Mouse (Mus musculus): Measurements from ENCODE around the gene Ropn1l.
A peak's percentile ranks its signal among the peaks of the same experiment; 100 is the strongest.

Ropn1l gene

GRCm38 (mm10) chr15:31422649-31423369 is 30.7 kb downstream of the Ropn1l start:
- Histone ChIP-seq H3K4me1 (replicated peaks; ENCODE audit: low read depth, low read length) (peaks cover 16% of the 10 kb centered on the region), H3K4me3 (replicated peaks; ENCODE audit: low read length) (no peak overlapping the region)

DNA sequence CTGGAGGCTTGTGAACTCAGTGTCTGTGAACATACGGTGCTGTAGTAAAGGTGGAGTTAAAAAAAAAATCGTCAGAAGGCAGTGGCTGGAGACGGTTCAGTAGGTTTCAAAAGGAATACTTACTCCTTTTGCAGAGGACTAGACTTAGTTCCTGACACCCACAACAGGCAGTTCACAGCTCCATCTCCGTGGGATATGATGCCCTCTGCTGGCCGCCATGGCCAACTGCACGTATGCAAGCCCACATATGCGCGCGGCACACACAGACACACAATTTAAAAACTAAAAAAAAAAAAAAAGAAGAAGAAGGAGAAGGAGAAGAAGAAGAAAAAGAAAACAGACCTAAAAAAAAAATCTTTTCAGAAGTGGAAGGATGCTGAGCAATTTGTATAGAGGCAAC is 34.5 kb downstream of the Ropn1l start:
- TF ChIP-seq NANOG (IDR thresholded peaks at IDR 0.05; ENCODE audit: borderline replicate concordance, low read length) (no peak), POU5F1 (IDR thresholded peaks at IDR 0.05; ENCODE audit: borderline replicate concordance, low read length) (no peak), CTCF (conservative IDR thresholded peaks at IDR 0.05; ENCODE audit: low read length) (peak; percentile 77)
- no peaks in the 10 kb centered on the region for H3K36me3 ChIP-seq (ENCODE audit: insufficient read depth, low read length)

More at GRCm38 (mm10) chr15:31422649-31423369, 30.7 kb downstream of the Ropn1l start:
- no peaks in the 10 kb centered on the region for H3K9me3 ChIP-seq (ENCODE audit: low read length)
- H3K36me3 ChIP-seq (ENCODE audit: insufficient read depth, low read length), result no peaks in the 10 kb centered on the region
- peaks cover 4% of the 10 kb centered on the region for H3K27me3 ChIP-seq (ENCODE audit: insufficient read depth, low read length)
- TF ChIP-seq POU5F1 (IDR thresholded peaks at IDR 0.05; ENCODE audit: borderline replicate concordance, low read length), result no peak
- no peak for TF ChIP-seq CTCF (conservative IDR thresholded peaks at IDR 0.05; ENCODE audit: low read length)
- TF ChIP-seq NANOG (IDR thresholded peaks at IDR 0.05; ENCODE audit: borderline replicate concordance, low read length), result no peak

DNA sequence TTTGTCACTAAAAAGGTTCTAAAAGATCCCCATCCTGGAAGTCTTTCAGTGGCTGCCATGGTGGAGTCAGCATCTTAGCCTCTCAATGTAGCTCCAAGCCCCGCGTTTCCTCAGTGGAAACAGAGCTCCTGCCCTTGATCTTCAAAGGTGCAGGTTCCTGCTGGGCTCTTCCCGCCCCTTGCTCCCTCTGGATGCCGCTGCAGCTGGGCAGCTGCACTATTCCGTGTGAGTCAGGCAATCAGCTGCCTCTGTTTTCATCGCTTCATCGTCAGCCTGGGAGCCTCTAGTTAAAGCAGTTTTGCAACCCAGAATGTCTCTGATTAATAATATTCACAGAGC is 34.9 kb downstream of the Ropn1l start:
- Histone ChIP-seq H3K9me3 (ENCODE audit: low read length) (no peaks in the 10 kb centered on the region), H3K4me1 (replicated peaks; ENCODE audit: low read depth, low read length) (peaks cover 50% of the 10 kb centered on the region), H3K36me3 (ENCODE audit: insufficient read depth, low read length) (no peaks in the 10 kb centered on the region), H3K27me3 (ENCODE audit: insufficient read depth, low read length) (no peaks in the 10 kb centered on the region; the same call in 1 of the 2 replicates), H3K4me3 (replicated peaks; ENCODE audit: low read length) (peak overlapping the region; percentile 61)
- TF ChIP-seq POU5F1 (IDR thresholded peaks at IDR 0.05; ENCODE audit: borderline replicate concordance, low read length), result no peak
- no peak for TF ChIP-seq CTCF (conservative IDR thresholded peaks at IDR 0.05; ENCODE audit: low read length)
- TF ChIP-seq NANOG (IDR thresholded peaks at IDR 0.05; ENCODE audit: borderline replicate concordance, low read length), result no peak

More for the DNA sequence above, 34.5 kb downstream of the Ropn1l start:
- peak overlapping the region; percentile 61 for H3K4me3 ChIP-seq (replicated peaks; ENCODE audit: low read length)
- no peaks in the 10 kb centered on the region for H3K9me3 ChIP-seq (ENCODE audit: low read length)
- peaks cover 46% of the 10 kb centered on the region for H3K4me1 ChIP-seq (replicated peaks; ENCODE audit: low read depth, low read length)
- H3K27me3 ChIP-seq (ENCODE audit: insufficient read depth, low read length), result no peaks in the 10 kb centered on the region; the same call in 1 of the 2 replicates

- Histone ChIP-seq H3K4me3 (replicated peaks; ENCODE audit: low read length) (peak overlapping the region; percentile 61), H3K9me3 (ENCODE audit: low read length) (no peaks in the 10 kb centered on the region), H3K27me3 (ENCODE audit: insufficient read depth, low read length) (no peaks in the 10 kb centered on the region; the same call in 1 of the 2 replicates), H3K4me1 (replicated peaks; ENCODE audit: low read depth, low read length) (peaks cover 55% of the 10 kb centered on the region), H3K36me3 (ENCODE audit: insufficient read depth, low read length) (no peaks in the 10 kb centered on the region)
- TF ChIP-seq CTCF (conservative IDR thresholded peaks at IDR 0.05; ENCODE audit: low read length), result no peak
- TF ChIP-seq NANOG (IDR thresholded peaks at IDR 0.05; ENCODE audit: borderline replicate concordance, low read length), result no peak
- no peak for TF ChIP-seq POU5F1 (IDR thresholded peaks at IDR 0.05; ENCODE audit: borderline replicate concordance, low read length)
Measured at GRCm38 (mm10) chr15:31417796-31418685, 35.5 kb downstream of the Ropn1l start.

DNA sequence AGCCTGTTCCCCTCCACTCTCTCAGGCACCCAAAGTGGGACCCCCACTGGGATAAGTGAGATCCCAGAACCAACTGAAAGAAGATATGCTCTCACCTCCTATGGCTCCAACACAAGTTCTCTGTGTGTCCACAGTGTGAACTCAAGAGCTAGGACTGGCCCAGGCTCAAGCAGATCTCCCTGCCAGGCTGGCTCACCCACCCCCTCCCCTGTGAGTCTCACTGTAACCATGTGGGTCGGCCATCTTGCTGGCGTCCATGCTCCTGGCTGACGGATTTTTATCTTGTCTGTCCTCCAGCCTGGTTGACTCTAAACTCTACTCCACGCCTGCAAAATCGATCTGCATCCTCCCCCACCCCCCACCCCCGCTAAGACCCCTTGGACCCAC is 36.1 kb downstream of the Ropn1l start:
- Histone ChIP-seq H3K4me3 (replicated peaks; ENCODE audit: low read length) (peak overlapping the region; percentile 61), H3K4me1 (replicated peaks; ENCODE audit: low read depth, low read length) (peaks cover 59% of the 10 kb centered on the region), H3K27me3 (ENCODE audit: insufficient read depth, low read length) (no peaks in the 10 kb centered on the region), H3K36me3 (ENCODE audit: insufficient read depth, low read length) (no peaks in the 10 kb centered on the region), H3K9me3 (ENCODE audit: low read length) (no peaks in the 10 kb centered on the region)
- no peak for TF ChIP-seq POU5F1 (IDR thresholded peaks at IDR 0.05; ENCODE audit: borderline replicate concordance, low read length)
- no peak for TF ChIP-seq NANOG (IDR thresholded peaks at IDR 0.05; ENCODE audit: borderline replicate concordance, low read length)
- TF ChIP-seq CTCF (conservative IDR thresholded peaks at IDR 0.05; ENCODE audit: low read length), result no peak

- Histone ChIP-seq H3K4me3 (replicated peaks; ENCODE audit: low read length) (no peak overlapping the region), H3K27me3 (ENCODE audit: insufficient read depth, low read length) (no peaks in the 10 kb centered on the region), H3K9me3 (ENCODE audit: low read length) (no peaks in the 10 kb centered on the region), H3K36me3 (ENCODE audit: insufficient read depth, low read length) (no peaks in the 10 kb centered on the region), H3K4me1 (replicated peaks; ENCODE audit: low read depth, low read length) (peaks cover 76% of the 10 kb centered on the region)
- TF ChIP-seq POU5F1 (IDR thresholded peaks at IDR 0.05; ENCODE audit: borderline replicate concordance, low read length) (no peak), NANOG (IDR thresholded peaks at IDR 0.05; ENCODE audit: borderline replicate concordance, low read length) (no peak), CTCF (conservative IDR thresholded peaks at IDR 0.05; ENCODE audit: low read length) (no peak)
Measured at GRCm38 (mm10) chr15:31415181-31415580, 38.4 kb downstream of the Ropn1l start.

DNA sequence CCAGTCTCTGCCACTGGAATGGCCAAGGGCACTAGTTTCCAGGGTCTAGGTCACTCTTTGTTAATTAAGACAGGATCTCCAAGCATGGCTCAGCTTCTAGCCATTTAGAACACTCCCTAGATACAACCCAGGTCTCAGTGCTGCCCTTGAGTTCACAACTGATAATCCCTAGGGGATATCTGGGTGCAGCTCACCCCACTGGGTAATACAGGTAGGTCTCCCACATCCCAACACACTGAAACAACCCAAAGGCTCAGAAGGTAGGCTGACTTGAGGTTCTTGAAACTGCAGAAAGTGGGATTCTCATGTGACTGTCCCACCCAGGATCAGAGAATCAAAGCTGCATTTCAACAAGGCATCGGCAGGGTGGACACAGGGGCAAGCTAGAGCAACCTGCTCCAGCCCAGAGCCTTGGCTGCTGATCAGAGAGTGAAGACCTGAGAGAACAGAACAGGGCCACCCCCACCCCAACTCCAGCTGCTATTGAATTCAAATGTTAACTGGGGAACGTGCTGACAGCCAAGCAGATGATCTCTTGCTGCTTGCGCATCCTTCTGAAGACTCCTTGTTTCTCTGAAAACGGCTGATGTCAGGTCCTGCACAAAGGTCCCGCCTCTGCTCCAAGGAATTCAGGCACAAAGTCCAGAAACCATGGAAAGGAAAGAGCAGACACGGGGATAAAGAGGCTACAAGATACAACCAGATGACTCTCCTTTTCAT is 39.2 kb downstream of the Ropn1l start:
- TF ChIP-seq CTCF (conservative IDR thresholded peaks at IDR 0.05; ENCODE audit: low read length) (no peak), NANOG (IDR thresholded peaks at IDR 0.05; ENCODE audit: borderline replicate concordance, low read length) (no peak), POU5F1 (IDR thresholded peaks at IDR 0.05; ENCODE audit: borderline replicate concordance, low read length) (no peak)
- Histone ChIP-seq H3K4me1 (replicated peaks; ENCODE audit: low read depth, low read length) (peaks cover 83% of the 10 kb centered on the region), H3K36me3 (ENCODE audit: insufficient read depth, low read length) (no peaks in the 10 kb centered on the region), H3K9me3 (ENCODE audit: low read length) (no peaks in the 10 kb centered on the region), H3K4me3 (replicated peaks; ENCODE audit: low read length) (peak overlapping the region; percentile 45; the same call in 1 of the 2 replicates), H3K27me3 (ENCODE audit: insufficient read depth, low read length) (no peaks in the 10 kb centered on the region; the same call in 1 of the 2 replicates)

DNA sequence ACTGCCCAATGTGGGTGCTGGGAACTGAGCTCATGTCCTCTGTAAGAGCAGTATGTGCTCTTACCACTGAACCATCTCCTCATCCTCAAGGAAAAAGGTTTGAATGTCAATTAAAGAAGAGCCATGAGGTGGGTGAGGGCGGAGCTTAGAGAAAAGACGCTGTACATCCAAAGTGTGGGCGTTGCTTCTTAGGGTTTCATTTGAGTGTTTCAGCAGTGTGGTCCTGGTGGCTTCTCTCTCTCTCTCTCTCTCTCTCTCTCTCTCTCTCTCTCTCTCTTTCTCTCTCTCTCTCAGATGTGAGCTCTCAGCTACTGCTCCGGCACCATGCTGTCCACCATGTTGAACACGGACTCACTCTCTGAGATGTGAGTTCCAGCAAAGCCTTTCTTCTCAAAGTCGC is 39.9 kb downstream of the Ropn1l start:
- Histone ChIP-seq H3K36me3 (ENCODE audit: insufficient read depth, low read length) (no peaks in the 10 kb centered on the region), H3K4me3 (replicated peaks; ENCODE audit: low read length) (no peak overlapping the region; the same call in 1 of the 2 replicates), H3K9me3 (ENCODE audit: low read length) (no peaks in the 10 kb centered on the region), H3K4me1 (replicated peaks; ENCODE audit: low read depth, low read length) (peaks cover 81% of the 10 kb centered on the region), H3K27me3 (ENCODE audit: insufficient read depth, low read length) (no peaks in the 10 kb centered on the region; the same call in 1 of the 2 replicates)
- no peak for TF ChIP-seq NANOG (IDR thresholded peaks at IDR 0.05; ENCODE audit: borderline replicate concordance, low read length)
- no peak for TF ChIP-seq CTCF (conservative IDR thresholded peaks at IDR 0.05; ENCODE audit: low read length)
- no peak for TF ChIP-seq POU5F1 (IDR thresholded peaks at IDR 0.05; ENCODE audit: borderline replicate concordance, low read length)
